Mouse (Mus musculus): ENCODE results near the gene Olfr747. TPM values are rescaled to one million over a fixed set of nuclear protein-coding genes. Genes with fewer than 3 reads are reported as not detected.

Olfr747 gene
- not detected for total RNA-seq (2021)
- long read RNA-seq, experiment 1 = 0 reads
- long read RNA-seq, experiment 2 = 0 reads

- no peak for DNase-seq
These were observed at the start of gene Olfr747 for GRCm38 (mm10) chr14:50693106-50693505. Olfr747 (minus strand) TSS chr14:50693206.

GRCm38 (mm10) chr14:50741584-50741983 is 48.6 kb upstream of the Olfr747 start:
- no peak for DNase-seq

- DNase-seq = no peak
These were observed 47.3 kb upstream of the Olfr747 start for GRCm38 (mm10) chr14:50740334-50740733.

GRCm38 (mm10) chr14:50722371-50722770 is 29.4 kb upstream of the Olfr747 start:
- peak; percentile 25 to 35 for DNase-seq

- DNase-seq = peak in 1 of 2 experiments; percentile 1
These were observed 26.9 kb upstream of the Olfr747 start for GRCm38 (mm10) chr14:50719875-50720274.

GRCm38 (mm10) chr14:50707073-50707472 is 14.1 kb upstream of the Olfr747 start, which contains the start of gene Olfr748:
Olfr748 (plus strand) TSS chr14:50707373.
- no peak for DNase-seq

- no peak for DNase-seq
These were observed 46.2 kb downstream of the Olfr747 start, which contains the start of gene Olfr746 for GRCm38 (mm10) chr14:50646783-50647182. Olfr746 (plus strand) TSS chr14:50647083.

- no peak for DNase-seq
These were observed 53.9 kb downstream of the Olfr747 start, which contains the start of gene Olfr745 for GRCm38 (mm10) chr14:50639088-50639487. Olfr745 (plus strand) TSS chr14:50639388.

Other genes with a start within 250 kb of the Olfr747 start
- gene Olfr740, start 247.7 kb downstream of the Olfr747 start, total RNA-seq (2021) = not detected
- gene Olfr741, start 220.5 kb downstream of the Olfr747 start, total RNA-seq (2021) = not detected
- not detected for gene Olfr742, start 189.6 kb downstream of the Olfr747 start, total RNA-seq (2021)
- gene Olfr743, start 171.4 kb downstream of the Olfr747 start, total RNA-seq (2021) = not detected
- not detected for gene Olfr744, start 78.3 kb downstream of the Olfr747 start, total RNA-seq (2021)
- not detected for gene Olfr745, start 53.8 kb downstream of the Olfr747 start, total RNA-seq (2021)
- gene Olfr746, start 46.1 kb downstream of the Olfr747 start, total RNA-seq (2021) = not detected
- not detected for gene Olfr748, start 14.2 kb upstream of the Olfr747 start, total RNA-seq (2021)
- not detected for gene Olfr749, start 51.9 kb upstream of the Olfr747 start, total RNA-seq (2021)
- 10 to 100 TPM; 30.8 to 46.9 TPM for gene Ttc5, start 92.3 kb upstream of the Olfr747 start, total RNA-seq (2021)
- gene Ccnb1ip1, start 114.5 kb upstream of the Olfr747 start, total RNA-seq (2021) = not detected
- 10 to 100 TPM; 24.1 to 24.4 TPM for gene Parp2, start 114.6 kb upstream of the Olfr747 start, total RNA-seq (2021)
- 10 to 100 TPM; 18.2 to 21.6 TPM for gene Tep1, start 177.4 kb upstream of the Olfr747 start, total RNA-seq (2021)
- gene Klhl33, start 204.3 kb upstream of the Olfr747 start, total RNA-seq (2021) = under 1 TPM; 0.50 to 0.63 TPM
- 10 to 100 TPM; 42.9 to 57.8 TPM for gene Osgep, start 231.7 kb upstream of the Olfr747 start, total RNA-seq (2021)
- gene Apex1, start 231.8 kb upstream of the Olfr747 start, total RNA-seq (2021) = 10 to 100 TPM; 61.0 to 89.4 TPM
- gene Pip4p1, start 237.7 kb upstream of the Olfr747 start, total RNA-seq (2021) = 10 to 100 TPM; 58.5 to 65.6 TPM
- gene Pnp, start 237.9 kb upstream of the Olfr747 start, total RNA-seq (2021) = 10 to 100 TPM; 43.1 to 45.2 TPM

Data from adrenal gland, postnatal 36 days (tissue).